Mouse (Mus musculus): ENCODE results near the gene Cyth4.

DNA sequence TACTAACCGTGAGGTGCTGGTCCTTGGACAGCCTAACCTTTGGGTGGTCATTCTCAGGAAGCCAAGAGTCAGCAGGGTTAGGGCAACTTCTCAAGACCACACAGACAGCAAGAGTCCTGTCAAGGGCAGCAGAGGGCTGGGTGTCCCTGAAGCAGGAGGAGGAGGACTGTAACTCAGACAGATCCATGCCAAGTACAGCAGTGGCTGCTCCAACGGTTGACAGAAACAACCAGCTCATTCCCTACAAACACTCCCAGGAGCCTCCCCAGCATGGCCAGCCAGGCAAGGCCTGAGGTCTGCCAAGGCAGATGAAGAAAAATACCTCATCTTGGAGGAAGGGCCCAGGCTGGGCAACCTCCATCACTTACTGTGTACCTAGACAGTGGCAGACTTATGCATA, 20.1 kb downstream of the Cyth4 start:
- TF ChIP-seq CTCF (IDR thresholded peaks at IDR 0.05; ENCODE audit: control insufficient read depth, insufficient read depth, insufficient replicate concordance, low read depth, low read length) = no peak
- no peak for TF ChIP-seq POLR2A (IDR thresholded peaks at IDR 0.05; ENCODE audit: control insufficient read depth, low read depth, low read length)
